Mouse (Mus musculus) hindbrain, postnatal 0 days (tissue): ENCODE measurements at regions not wholly inside any gene's neighbourhood (a gene's known extent, or its start where the extent isn't known, plus 50 kb on each side); places are given as distances from the start of the nearest gene placed in this dataset.

ENCODE experiments used
- ATAC-seq: fragments of 200-750 bp; cut with Nextera tagmentation; 2 replicates; pipeline ENCODE4 v1.8.0; 2017; ENCODE audit warnings: mild to moderate bottlenecking, moderate TSS enrichment, moderate library complexity
- DNase-seq: peaks from one replicate; pipeline ENCODE4 v3.0.0-alpha.2; 2015; ENCODE audit warnings: low spot score
- H3K27ac ChIP-seq: fragments of 300-500 bp; sonication (generic); 2 replicates; pipeline ENCODE4 v1.5.1; 2014; ENCODE audit warnings: mild to moderate bottlenecking
- H3K27me3 ChIP-seq: fragments of 300-500 bp; sonication (generic); 2 replicates; pipeline ENCODE4 v1.6.1; 2014; ENCODE audit warnings: low read length, mixed read lengths; ENCODE audit not compliant: insufficient read depth
- H3K36me3 ChIP-seq: fragments of 300-500 bp; sonication (generic); 2 replicates; pipeline ENCODE4 v1.6.1; 2014; ENCODE audit warnings: low read length, mixed read lengths; ENCODE audit not compliant: insufficient read depth
- H3K4me1 ChIP-seq: fragments of 300-500 bp; sonication (generic); 2 replicates; pipeline ENCODE4 v1.6.1; 2014; ENCODE audit warnings: antibody characterized with exemption, low read length, mixed read lengths; ENCODE audit not compliant: insufficient read depth
- H3K4me2 ChIP-seq: fragments of 300-500 bp; sonication (generic); 2 replicates; pipeline ENCODE4 v1.6.1; 2014; ENCODE audit warnings: low read depth, mild to moderate bottlenecking, low read length, moderate library complexity, mixed read lengths
- H3K4me3 ChIP-seq: fragments of 300-500 bp; sonication (generic); 2 replicates; pipeline ENCODE4 v1.5.1; 2014; ENCODE audit warnings: low read length
- H3K9ac ChIP-seq: fragments of 300-500 bp; sonication (generic); replicated peaks from 2 replicates; pipeline ENCODE4 v1.6.1; 2014; ENCODE audit warnings: mild to moderate bottlenecking, low read length, moderate library complexity, mixed read lengths
- H3K9me3 ChIP-seq: fragments of 300-500 bp; sonication (generic); 2 replicates; pipeline ENCODE4 v1.6.1; 2016; ENCODE audit warnings: low read length, mixed read lengths
- CTCF ChIP-seq: IDR thresholded peaks from 2 replicates; pipeline ENCODE4 v1.5.1; 2016; ENCODE audit warnings: antibody characterized with exemption, control low read depth, low read depth
- WGBS: fragments of 180-500 bp; shearing (Covaris S2); extraction: QIAGEN DNeasy Blood & Tissue Kit; methylation state at CpG from one replicate; pipeline ENCODE4 v1.1.7; 2014; 5-methylcytosine and 5-hydroxymethylcytosine counted together

DNA sequence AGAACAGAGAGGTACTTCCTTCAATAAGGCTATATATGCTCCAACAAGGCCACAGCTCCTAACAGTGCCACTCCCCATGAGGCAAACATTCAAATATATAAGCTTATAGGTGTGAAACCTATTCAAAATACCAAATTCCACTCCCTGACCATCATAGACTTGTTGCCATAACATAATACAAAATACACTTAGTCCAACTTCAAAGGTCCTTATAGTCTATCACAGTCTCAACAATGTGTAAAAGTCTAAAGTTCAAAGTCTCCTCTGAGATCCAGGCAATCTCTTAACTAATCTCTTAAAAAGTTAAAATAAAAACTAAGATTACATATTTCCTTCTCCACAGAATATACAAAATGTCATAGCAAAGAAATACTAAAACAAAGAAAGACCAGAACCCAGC is 574.5 kb downstream of the Hs3st4 start:
- no peak for TF ChIP-seq CTCF
- H3K4me1 ChIP-seq = no peaks in the 10 kb centered on the region
- no peak overlapping the region for H3K9ac ChIP-seq
- no peaks in the 10 kb centered on the region for H3K27me3 ChIP-seq
- ATAC-seq (no peak), DNase-seq (no peak)
- H3K4me3 ChIP-seq = no peak overlapping the region
- H3K36me3 ChIP-seq = no peaks in the 10 kb centered on the region
- no peak overlapping the region for H3K4me2 ChIP-seq
- no peak overlapping the region for H3K27ac ChIP-seq
- H3K9me3 ChIP-seq = no peaks in the 10 kb centered on the region

GRCm38 (mm10) chr7:124570804-124571203 is 588.1 kb downstream of the Hs3st4 start:
- Histone ChIP-seq H3K4me1 (no peaks in the 10 kb centered on the region), H3K4me2 (no peak overlapping the region), H3K27me3 (no peaks in the 10 kb centered on the region), H3K36me3 (no peaks in the 10 kb centered on the region), H3K9me3 (no peaks in the 10 kb centered on the region), H3K4me3 (no peak overlapping the region), H3K27ac (no peak overlapping the region), H3K9ac (no peak overlapping the region)
- no peak for DNase-seq
- ATAC-seq = no peak
- TF ChIP-seq CTCF = no peak

DNA sequence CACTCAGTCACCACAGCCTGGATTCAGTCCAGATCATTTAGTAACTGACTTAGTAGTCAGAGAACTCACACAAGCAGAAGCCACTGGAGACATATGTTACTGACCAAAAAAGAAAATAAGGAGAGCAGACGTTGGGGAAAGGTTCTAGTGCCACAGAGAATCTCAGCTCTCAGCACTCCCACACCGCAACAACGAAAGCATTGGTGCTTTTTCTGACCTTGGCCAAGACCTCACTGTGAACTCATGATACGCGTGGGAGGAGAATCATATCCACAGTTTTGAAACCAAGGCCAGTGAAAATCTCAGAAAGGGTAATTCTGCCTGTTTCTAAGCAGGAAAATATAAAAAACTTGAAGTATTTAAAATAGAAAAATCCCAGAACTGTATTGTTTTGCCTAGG is 591.0 kb downstream of the Hs3st4 start:
- Histone ChIP-seq H3K9ac (no peak overlapping the region), H3K36me3 (no peaks in the 10 kb centered on the region), H3K27ac (no peak overlapping the region), H3K27me3 (no peaks in the 10 kb centered on the region), H3K4me2 (no peak overlapping the region), H3K9me3 (no peaks in the 10 kb centered on the region), H3K4me3 (no peak overlapping the region), H3K4me1 (no peaks in the 10 kb centered on the region)
- DNase-seq = no peak
- WGBS = 86% methylated on average over 5 of the region's 5 CpGs
- no peak for ATAC-seq
- TF ChIP-seq CTCF = no peak

DNA sequence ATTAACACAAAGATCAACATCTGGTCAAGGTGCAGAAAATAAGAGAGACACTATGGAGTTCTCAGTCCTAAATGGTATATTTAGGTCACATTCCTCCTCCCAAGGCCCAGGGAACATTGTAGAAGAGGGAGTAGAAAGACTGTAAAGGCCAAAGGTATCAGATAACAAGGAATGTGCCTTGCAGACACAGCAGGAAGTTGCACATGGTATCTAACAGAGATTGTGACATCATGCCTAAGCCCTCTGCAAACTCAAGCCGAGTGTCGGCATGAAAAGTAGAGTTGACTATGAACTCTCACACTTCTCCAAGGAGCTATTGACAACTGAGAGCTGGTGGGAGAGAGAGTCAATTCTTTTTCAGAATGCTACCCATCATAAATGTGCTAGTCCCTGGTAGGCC is 598.7 kb downstream of the Hs3st4 start:
- H3K4me2 ChIP-seq = no peak overlapping the region
- ATAC-seq (no peak), DNase-seq (no peak)
- no peak overlapping the region for H3K4me3 ChIP-seq
- WGBS = 94% methylated on average over 2 of the region's 2 CpGs
- no peaks in the 10 kb centered on the region for H3K4me1 ChIP-seq
- H3K27me3 ChIP-seq = no peaks in the 10 kb centered on the region
- H3K27ac ChIP-seq = no peak overlapping the region
- H3K36me3 ChIP-seq = no peaks in the 10 kb centered on the region
- H3K9me3 ChIP-seq = no peaks in the 10 kb centered on the region
- no peak for TF ChIP-seq CTCF
- no peak overlapping the region for H3K9ac ChIP-seq

- Histone ChIP-seq H3K27ac (no peak overlapping the region), H3K9me3 (no peaks in the 10 kb centered on the region), H3K9ac (no peak overlapping the region), H3K27me3 (no peaks in the 10 kb centered on the region), H3K36me3 (no peaks in the 10 kb centered on the region), H3K4me3 (no peak overlapping the region), H3K4me1 (no peaks in the 10 kb centered on the region), H3K4me2 (no peak overlapping the region)
- 38% methylated on average over 1 of the region's 1 CpGs for WGBS
- DNase-seq = no peak
- no peak for ATAC-seq
- TF ChIP-seq CTCF = no peak
These were observed 602.6 kb downstream of the Hs3st4 start for GRCm38 (mm10) chr7:124585296-124585695.

GRCm38 (mm10) chr7:124591369-124591768 is 608.7 kb downstream of the Hs3st4 start:
- Histone ChIP-seq H3K9me3 (no peaks in the 10 kb centered on the region), H3K4me1 (no peaks in the 10 kb centered on the region), H3K36me3 (no peaks in the 10 kb centered on the region), H3K4me2 (no peak overlapping the region), H3K27ac (no peak overlapping the region), H3K9ac (no peak overlapping the region), H3K4me3 (no peak overlapping the region), H3K27me3 (no peaks in the 10 kb centered on the region)
- no peak for TF ChIP-seq CTCF
- ATAC-seq = no peak
- peak; percentile 19 for DNase-seq

GRCm38 (mm10) chr7:124593462-124593861 is 610.8 kb downstream of the Hs3st4 start:
- no peak for DNase-seq
- no peak overlapping the region for H3K4me2 ChIP-seq

More at GRCm38 (mm10) chr7:124593462-124593861, 610.8 kb downstream of the Hs3st4 start:
- no peak for TF ChIP-seq CTCF
- H3K9me3 ChIP-seq = no peaks in the 10 kb centered on the region
- no peaks in the 10 kb centered on the region for H3K4me1 ChIP-seq
- no peak overlapping the region for H3K27ac ChIP-seq
- no peak overlapping the region for H3K9ac ChIP-seq
- no peak overlapping the region for H3K4me3 ChIP-seq
- no peak for ATAC-seq
- H3K27me3 ChIP-seq = no peaks in the 10 kb centered on the region
- H3K36me3 ChIP-seq = no peaks in the 10 kb centered on the region
